Mouse (Mus musculus): ENCODE results near the gene Cbfb. TPM values are rescaled to one million over a fixed set of nuclear protein-coding genes. Genes with fewer than 3 reads are reported as not detected.
A peak's percentile ranks its signal among the peaks of the same experiment; 100 is the strongest.
"Not testable (repeated sequence)": the region's sequence is repeated elsewhere in the genome, so short reads cannot be mapped to it uniquely, and the experiment has no call there.

The Cbfb gene
- polyA plus RNA-seq, 1 experiment from 2014 or later = 60.0 TPM

DNA sequence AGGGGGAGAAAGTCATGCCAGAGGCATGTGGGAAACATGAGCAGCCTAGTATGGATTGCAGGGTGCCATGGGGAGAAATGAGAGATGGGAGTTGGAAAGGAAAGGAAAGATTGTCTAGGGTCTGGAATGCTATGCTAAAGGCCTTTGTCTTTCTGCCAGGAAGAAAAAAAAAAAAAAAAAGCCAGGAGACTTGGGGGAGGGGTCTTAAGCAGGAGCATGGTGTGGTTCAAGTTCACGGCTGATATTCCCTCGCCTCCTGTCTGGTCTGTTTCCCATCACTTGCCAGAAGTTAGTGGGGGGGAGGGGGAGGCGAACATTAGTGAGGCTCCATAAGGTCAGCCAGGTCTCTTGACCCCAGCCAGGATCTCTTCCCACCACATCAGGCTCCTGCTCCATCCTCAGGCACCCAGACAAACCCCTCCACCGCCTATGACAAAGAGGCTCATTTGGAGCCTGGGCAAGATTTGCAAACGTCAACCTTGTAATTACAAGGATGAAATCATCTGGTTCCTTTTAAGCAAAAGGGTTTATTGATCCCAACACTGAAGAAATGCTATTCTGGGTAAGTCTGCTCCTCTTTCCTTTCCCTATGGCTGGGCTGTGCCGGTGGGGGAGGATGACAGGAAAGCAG is 6.1 kb upstream of the Cbfb start:
- Histone ChIP-seq H3K9me3 (no peaks in the 10 kb centered on the region), H3K27me3 (no peaks in the 10 kb centered on the region), H3K27ac (no peak overlapping the region), H3K4me2 (no peak overlapping the region), H3K36me3 (replicated peaks) (no peaks in the 10 kb centered on the region), H3K9ac (no peak overlapping the region), H3K4me1 (peaks cover 5% of the 10 kb centered on the region), H3K4me3 (replicated peaks) (no peak overlapping the region)
- WGBS = 20% methylated on average over 6 of the region's 6 CpGs
- ATAC-seq (ENCODE audit: low FRiP score) = no peak

GRCm38 (mm10) chr8:105165191-105165590 is 5.3 kb upstream of the Cbfb start:
- ATAC-seq (ENCODE audit: low FRiP score) = no peak
- Histone ChIP-seq H3K4me1 (peaks cover 8% of the 10 kb centered on the region), H3K27ac (no peak overlapping the region)

DNA sequence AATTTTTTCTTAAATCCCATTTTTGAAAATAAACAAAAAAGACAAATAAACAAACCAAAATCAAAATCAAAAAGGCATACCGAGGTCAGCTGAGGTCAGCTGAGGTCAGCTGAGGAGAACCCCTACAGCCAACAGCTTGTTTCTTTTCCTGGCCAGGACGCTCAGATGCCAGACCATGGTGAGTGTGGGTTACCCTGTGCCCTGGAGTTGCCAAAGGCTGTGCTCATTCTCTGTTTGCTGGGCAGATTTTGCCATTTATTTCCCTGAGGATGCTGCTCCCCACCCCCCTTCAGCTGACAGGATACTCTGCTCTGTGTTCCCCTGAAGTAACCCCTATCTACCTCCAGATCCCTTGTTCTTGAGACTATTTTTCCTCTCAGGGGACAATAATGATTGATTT is 3.4 kb upstream of the Cbfb start:
- ATAC-seq (ENCODE audit: low FRiP score) = no peak
- no peaks in the 10 kb centered on the region for H3K27me3 ChIP-seq
- H3K4me2 ChIP-seq = no peak overlapping the region
- WGBS = 86% methylated on average over 2 of the region's 2 CpGs
- peaks cover 11% of the 10 kb centered on the region for H3K4me1 ChIP-seq
- no peak overlapping the region for H3K9ac ChIP-seq
- no peaks in the 10 kb centered on the region for H3K9me3 ChIP-seq
- no peak overlapping the region for H3K4me3 ChIP-seq (replicated peaks)
- H3K36me3 ChIP-seq (replicated peaks) = no peaks in the 10 kb centered on the region
- H3K27ac ChIP-seq = no peak overlapping the region

More at GRCm38 (mm10) chr8:105165191-105165590, 5.3 kb upstream of the Cbfb start:
- WGBS = 95% methylated on average over 2 of the region's 2 CpGs
- Histone ChIP-seq H3K9me3 (no peaks in the 10 kb centered on the region), H3K4me3 (replicated peaks) (no peak overlapping the region), H3K9ac (no peak overlapping the region), H3K4me2 (no peak overlapping the region), H3K36me3 (replicated peaks) (no peaks in the 10 kb centered on the region), H3K27me3 (no peaks in the 10 kb centered on the region)

- no peaks in the 10 kb centered on the region for H3K27me3 ChIP-seq
- H3K4me3 ChIP-seq (replicated peaks) = no peak overlapping the region
- 50% methylated on average over 3 of the region's 3 CpGs for WGBS
- no peaks in the 10 kb centered on the region for H3K9me3 ChIP-seq
- ATAC-seq (ENCODE audit: low FRiP score) = no peak
- no peak overlapping the region for H3K27ac ChIP-seq
- peak overlapping the region; percentile 66 for H3K4me2 ChIP-seq
- H3K9ac ChIP-seq = no peak overlapping the region
- peaks cover 19% of the 10 kb centered on the region for H3K4me1 ChIP-seq
- no peaks in the 10 kb centered on the region for H3K36me3 ChIP-seq (replicated peaks)
Measured at GRCm38 (mm10) chr8:105169582-105169981, 892 bp upstream of the Cbfb start.

GRCm38 (mm10) chr8:105170041-105170380 is 463 bp upstream of the Cbfb start:
- Histone ChIP-seq H3K36me3 (replicated peaks) (no peaks in the 10 kb centered on the region), H3K4me2 (peak overlapping the region; percentile 66), H3K4me3 (replicated peaks) (peak overlapping the region; percentile 89), H3K27ac (peak overlapping the region; percentile 97), H3K4me1 (peaks cover 19% of the 10 kb centered on the region), H3K27me3 (no peaks in the 10 kb centered on the region), H3K9me3 (no peaks in the 10 kb centered on the region), H3K9ac (peak overlapping the region; percentile 92)
- no peak; the same call in 1 of the 2 replicates for ATAC-seq (ENCODE audit: low FRiP score)
- 4% methylated on average over 5 of the region's 5 CpGs for WGBS

GRCm38 (mm10) chr8:105171116-105172002 is 885 bp downstream of the Cbfb start:
- Histone ChIP-seq H3K36me3 (replicated peaks) (peaks cover 5% of the 10 kb centered on the region), H3K4me1 (peaks cover 19% of the 10 kb centered on the region), H3K4me3 (replicated peaks) (peak overlapping the region; percentile 89), H3K9me3 (no peaks in the 10 kb centered on the region), H3K27me3 (no peaks in the 10 kb centered on the region), H3K9ac (peak overlapping the region; percentile 92), H3K4me2 (peak overlapping the region; percentile 66), H3K27ac (peak overlapping the region; percentile 97)
- WGBS = under 1% methylated on average over 82 of the region's 92 CpGs
- peak; percentile 46 for ATAC-seq (ENCODE audit: low FRiP score)

DNA sequence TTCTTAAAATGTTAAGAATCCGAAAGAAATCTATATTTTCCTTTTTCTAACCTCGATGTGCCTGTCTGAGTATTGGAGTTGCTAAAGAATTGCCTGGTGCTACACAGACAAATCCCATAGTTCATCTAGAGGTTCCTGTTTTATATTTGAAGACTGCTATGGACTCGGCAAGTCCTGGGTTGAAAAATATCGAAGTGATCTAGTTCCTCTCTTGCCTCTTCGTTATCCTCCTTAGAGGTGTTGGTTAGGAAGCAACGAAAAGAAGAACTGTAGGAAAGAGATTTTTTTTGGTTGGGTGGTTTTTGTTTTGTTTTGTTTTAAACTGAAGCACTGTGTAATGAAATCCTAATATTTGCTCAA is 1.5 kb downstream of the Cbfb start:
- peaks cover 11% of the 10 kb centered on the region for H3K36me3 ChIP-seq (replicated peaks)
- H3K4me1 ChIP-seq = peaks cover 19% of the 10 kb centered on the region
- no peaks in the 10 kb centered on the region for H3K27me3 ChIP-seq
- peak overlapping the region; percentile 66 for H3K4me2 ChIP-seq
- no peak overlapping the region for H3K27ac ChIP-seq
- H3K9ac ChIP-seq = peak overlapping the region; percentile 92
- 24% methylated on average over 6 of the region's 6 CpGs for WGBS
- H3K4me3 ChIP-seq (replicated peaks) = peak overlapping the region; percentile 89
- H3K9me3 ChIP-seq = no peaks in the 10 kb centered on the region
- ATAC-seq (ENCODE audit: low FRiP score) = no peak

- peaks cover 21% of the 10 kb centered on the region for H3K36me3 ChIP-seq (replicated peaks)
- 91% methylated on average over 3 of the region's 3 CpGs for WGBS
Measured at GRCm38 (mm10) chr8:105175287-105175686, 4.8 kb downstream of the Cbfb start.

DNA sequence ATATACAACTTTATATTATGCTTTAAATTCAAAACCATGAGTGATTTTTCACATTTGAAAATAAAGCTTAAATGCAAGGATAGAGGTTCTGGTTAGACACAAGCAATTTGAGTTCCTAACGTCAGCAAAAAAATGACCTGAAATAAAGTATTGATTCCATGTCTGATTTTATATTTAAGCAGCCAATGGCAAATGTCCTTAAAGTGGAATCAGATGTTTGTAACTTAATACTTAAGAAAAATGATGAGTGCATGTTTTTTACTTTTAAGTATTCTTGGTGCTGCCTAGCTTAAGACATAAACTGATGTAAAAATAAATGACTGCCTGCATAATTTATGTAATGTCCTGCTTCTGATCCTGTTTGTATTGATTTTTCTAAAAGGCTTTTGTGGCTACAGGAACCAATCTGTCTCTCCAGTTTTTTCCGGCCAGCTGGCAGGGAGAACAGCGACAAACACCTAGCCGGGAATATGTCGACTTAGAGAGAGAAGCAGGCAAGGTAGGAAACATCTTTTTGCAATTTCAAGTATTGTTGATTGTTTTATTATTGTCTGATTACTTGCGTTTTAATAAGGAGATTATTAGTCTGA is 7.8 kb downstream of the Cbfb start:
- 89% methylated on average over 6 of the region's 6 CpGs for WGBS
- no peaks in the 10 kb centered on the region for H3K27me3 ChIP-seq
- H3K9me3 ChIP-seq = no peaks in the 10 kb centered on the region
- H3K36me3 ChIP-seq (replicated peaks) = peaks cover 39% of the 10 kb centered on the region
- H3K4me3 ChIP-seq (replicated peaks) = no peak overlapping the region
- ATAC-seq (ENCODE audit: low FRiP score) = no peak
- peaks cover 5% of the 10 kb centered on the region for H3K4me1 ChIP-seq
- H3K9ac ChIP-seq = no peak overlapping the region
- H3K27ac ChIP-seq = no peak overlapping the region
- no peak overlapping the region for H3K4me2 ChIP-seq

More at GRCm38 (mm10) chr8:105175287-105175686, 4.8 kb downstream of the Cbfb start:
- H3K27me3 ChIP-seq; H3K9ac ChIP-seq; H3K4me2 ChIP-seq; H3K4me3 ChIP-seq (replicated peaks); H3K9me3 ChIP-seq; H3K27ac ChIP-seq; ATAC-seq (ENCODE audit: low FRiP score): not testable (repeated sequence)
- H3K4me1 ChIP-seq = peaks cover 16% of the 10 kb centered on the region

- Histone ChIP-seq H3K9ac (no peak overlapping the region), H3K27ac (no peak overlapping the region), H3K36me3 (replicated peaks) (peaks cover 32% of the 10 kb centered on the region), H3K4me3 (replicated peaks) (no peak overlapping the region), H3K9me3 (no peaks in the 10 kb centered on the region), H3K4me2 (no peak overlapping the region), H3K4me1 (no peaks in the 10 kb centered on the region), H3K27me3 (no peaks in the 10 kb centered on the region)
- ATAC-seq (ENCODE audit: low FRiP score) = no peak
- 77% methylated on average over 1 of the region's 1 CpGs for WGBS
Measured at GRCm38 (mm10) chr8:105182201-105182600, 11.7 kb downstream of the Cbfb start.

DNA sequence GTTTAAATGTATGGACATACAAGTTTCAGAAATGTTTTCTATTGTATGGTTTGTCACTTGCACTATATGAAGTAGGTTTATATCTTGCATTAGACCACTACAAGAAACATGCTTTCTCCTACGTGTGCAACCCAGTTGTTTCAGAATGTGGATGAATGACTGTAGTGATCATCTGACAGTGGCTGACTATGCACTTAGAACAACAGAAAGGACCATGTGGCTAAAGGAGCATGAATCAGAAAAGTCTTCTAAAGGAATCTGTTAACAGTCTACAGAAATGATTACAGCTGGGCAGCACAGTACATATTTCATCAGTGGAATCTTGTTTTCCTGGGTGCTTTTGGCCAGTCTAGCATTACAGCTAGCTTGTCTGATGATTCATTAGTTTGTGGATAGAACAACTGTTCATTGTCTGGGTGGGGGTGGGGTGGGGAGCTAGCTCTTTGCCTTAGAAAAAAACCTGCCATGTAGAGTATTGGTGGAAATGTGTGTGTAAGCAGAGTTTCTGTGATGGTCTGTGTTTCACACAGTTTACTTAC is 16.1 kb downstream of the Cbfb start:
- WGBS = 67% methylated on average over 1 of the region's 1 CpGs
- Histone ChIP-seq H3K4me1 (no peaks in the 10 kb centered on the region), H3K9ac (no peak overlapping the region), H3K36me3 (replicated peaks) (peaks cover 22% of the 10 kb centered on the region; the same call in 1 of the 2 replicates), H3K27ac (no peak overlapping the region), H3K9me3 (no peaks in the 10 kb centered on the region), H3K4me2 (no peak overlapping the region), H3K27me3 (no peaks in the 10 kb centered on the region), H3K4me3 (replicated peaks) (no peak overlapping the region)
- ATAC-seq (ENCODE audit: low FRiP score) = no peak

GRCm38 (mm10) chr8:105192182-105192581 is 21.7 kb downstream of the Cbfb start:
- peaks cover 33% of the 10 kb centered on the region for H3K36me3 ChIP-seq (replicated peaks)
- H3K4me2 ChIP-seq = no peak overlapping the region
- ATAC-seq (ENCODE audit: low FRiP score) = no peak
- no peaks in the 10 kb centered on the region for H3K4me1 ChIP-seq
- H3K9ac ChIP-seq = no peak overlapping the region
- no peak overlapping the region for H3K27ac ChIP-seq
- no peaks in the 10 kb centered on the region for H3K9me3 ChIP-seq
- no peaks in the 10 kb centered on the region for H3K27me3 ChIP-seq
- 96% methylated on average over 5 of the region's 5 CpGs for WGBS
- H3K4me3 ChIP-seq (replicated peaks) = no peak overlapping the region
